Mouse (Mus musculus) ovary, postnatal 14 days (tissue): ENCODE data around the gene Fgfrl1.
A peak's percentile ranks its signal among the peaks of the same experiment; 100 is the strongest.

ENCODE experiments used
- DNase-seq: peaks from one replicate; pipeline ENCODE4 v3.0.0; 2022; ENCODE audit warnings: low spot score

The Fgfrl1 gene

DNA sequence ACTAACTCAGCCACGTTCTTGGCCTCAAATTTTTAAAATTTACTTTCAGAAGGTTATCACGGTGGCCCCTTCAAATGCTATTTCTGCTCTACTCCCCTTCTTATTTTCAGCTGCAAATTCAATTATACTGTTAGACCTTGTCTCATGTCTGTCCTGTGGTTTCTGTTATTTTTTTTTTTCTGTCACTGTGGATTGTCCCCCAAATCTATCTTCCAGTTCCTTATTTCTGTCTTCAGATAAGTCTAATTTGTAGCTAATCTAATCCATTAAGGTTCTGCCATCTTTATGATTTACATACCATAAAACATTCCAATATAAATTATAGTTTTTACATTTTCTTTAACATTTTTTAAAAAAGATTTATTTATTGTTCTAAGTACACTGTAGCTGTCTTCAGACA is 24.8 kb upstream of the Fgfrl1 start:
- no peak for DNase-seq

DNA sequence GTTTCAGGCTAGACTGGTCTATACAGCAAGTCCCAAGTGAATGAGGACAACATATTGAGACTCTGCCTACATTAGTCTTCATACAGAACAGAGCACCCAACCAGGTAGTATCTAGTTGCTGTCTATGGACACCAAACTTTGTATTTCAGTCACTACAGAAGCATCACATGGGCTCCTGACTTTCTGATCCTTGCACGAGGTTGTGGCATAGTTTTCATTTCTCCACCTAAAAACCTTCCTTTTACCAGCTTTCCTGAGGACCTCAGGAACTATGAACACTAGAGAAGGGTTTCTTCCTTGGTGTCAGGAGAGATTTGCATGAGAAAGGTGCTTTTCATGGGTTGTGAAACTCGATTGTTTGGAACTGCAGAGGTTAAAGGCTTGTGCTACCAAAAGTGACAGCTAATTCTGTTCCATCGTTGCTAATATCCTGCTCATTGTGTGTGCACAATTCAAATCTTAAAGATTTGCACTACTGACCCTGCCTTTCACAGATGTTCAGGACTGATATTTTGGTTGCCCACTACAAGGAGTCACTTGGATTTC is 23.7 kb upstream of the Fgfrl1 start:
- DNase-seq = no peak

DNA sequence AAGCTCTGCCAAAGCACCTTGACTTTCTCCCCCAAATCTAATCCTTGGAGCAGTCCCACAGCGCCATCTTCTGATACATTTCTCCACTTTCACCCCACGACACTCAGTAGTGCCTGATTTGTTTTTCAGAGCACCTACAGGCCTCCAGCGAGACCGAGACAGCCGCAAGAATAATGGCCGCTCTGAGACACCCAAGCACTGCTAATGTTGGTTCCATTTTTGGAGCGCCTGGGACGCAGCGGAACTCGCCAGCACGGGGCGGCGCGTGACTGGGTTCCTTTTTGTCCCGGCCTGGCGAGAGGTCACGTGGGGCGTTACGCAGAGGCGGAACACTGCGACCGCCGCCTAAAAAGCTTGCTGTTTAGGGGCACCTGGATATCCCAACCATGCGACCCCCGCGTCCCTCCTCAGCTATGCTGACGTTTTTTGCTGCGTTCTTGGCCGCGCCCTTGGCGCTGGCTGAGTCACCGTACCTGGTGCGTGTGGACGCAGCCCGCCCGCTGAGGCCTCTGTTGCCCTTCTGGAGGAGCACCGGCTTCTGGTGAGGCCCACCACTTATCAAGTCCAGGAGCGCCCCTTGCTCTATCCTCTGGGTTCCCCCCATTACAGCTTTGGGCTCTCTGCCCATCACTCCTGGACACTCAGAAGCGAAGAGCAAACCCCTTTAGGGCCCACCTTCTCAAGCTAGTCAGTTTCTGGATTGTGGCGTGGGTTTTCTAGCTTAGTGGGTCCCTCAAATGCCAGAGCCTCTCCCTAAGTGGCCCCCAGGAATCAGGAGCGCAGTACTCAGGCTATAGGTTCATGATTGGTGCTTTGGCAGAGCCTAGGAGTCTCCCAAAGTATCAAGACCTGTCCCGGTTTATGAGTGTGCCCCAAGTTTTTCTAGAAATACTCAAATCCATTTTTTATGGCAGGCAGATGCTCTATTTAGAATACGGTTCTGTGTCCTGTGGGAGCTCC is 22.9 kb upstream of the Fgfrl1 start, which contains the start of gene Dgkq:
Dgkq (minus strand) TSS at position 696 of the 960 bp plus-strand sequence.
- DNase-seq = peak; percentile 69

GRCm38 (mm10) chr5:108669986-108670385 is 22.2 kb upstream of the Fgfrl1 start:
- DNase-seq = no peak

DNA sequence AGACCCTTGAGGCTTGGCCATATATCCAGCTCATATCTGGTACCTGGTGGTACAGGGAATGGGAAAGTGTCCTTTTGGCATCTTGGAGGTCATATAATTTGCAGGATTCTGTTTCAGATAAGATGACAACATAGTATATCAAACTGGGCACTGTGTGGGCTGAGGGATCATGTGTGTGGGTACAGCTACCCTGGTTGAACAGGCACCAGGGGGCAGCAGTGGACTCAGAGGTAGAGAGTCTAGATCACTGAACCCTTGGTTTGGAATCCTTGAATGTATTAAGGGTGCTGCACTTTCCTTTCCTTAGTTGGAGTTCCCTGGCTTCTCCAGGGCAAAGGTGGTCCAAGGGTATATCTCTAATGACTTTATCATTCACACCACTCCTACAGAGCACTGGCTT is 21.4 kb upstream of the Fgfrl1 start:
- no peak for DNase-seq

GRCm38 (mm10) chr5:108671757-108672156 is 20.4 kb upstream of the Fgfrl1 start:
- DNase-seq = no peak

GRCm38 (mm10) chr5:108674624-108675023 is 17.6 kb upstream of the Fgfrl1 start:
- no peak for DNase-seq

DNA sequence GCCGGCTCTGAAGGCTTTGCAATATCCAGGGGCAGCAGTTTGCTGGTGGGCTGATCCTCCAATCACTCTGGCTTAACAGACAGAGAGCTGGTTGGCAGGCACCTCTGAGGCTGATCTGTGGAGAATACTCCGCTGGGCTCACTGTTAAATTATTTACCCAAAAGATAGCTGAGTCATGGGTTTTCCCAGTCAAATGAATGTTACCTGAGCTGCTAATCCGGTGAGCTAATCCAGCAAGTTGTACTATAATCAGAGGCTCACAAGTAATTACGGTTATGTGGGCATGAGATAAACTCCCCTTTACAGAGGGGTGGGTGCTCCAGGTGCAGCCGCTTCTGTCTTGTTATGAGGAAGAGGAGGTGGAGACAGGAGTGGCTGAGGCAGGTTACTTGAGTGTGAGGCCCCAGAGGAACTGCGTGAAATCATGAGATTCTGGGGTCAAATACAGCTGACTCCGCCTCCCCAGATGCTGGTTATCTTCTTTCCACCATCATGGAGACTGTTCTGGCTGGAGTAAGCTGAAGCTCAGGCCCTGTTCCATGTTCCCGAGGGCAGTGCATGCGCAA is 16.8 kb upstream of the Fgfrl1 start, which contains the start of gene Slc26a1:
Slc26a1 (minus strand) TSS at position 319 of the 566 bp plus-strand sequence.
- DNase-seq = no peak

DNA sequence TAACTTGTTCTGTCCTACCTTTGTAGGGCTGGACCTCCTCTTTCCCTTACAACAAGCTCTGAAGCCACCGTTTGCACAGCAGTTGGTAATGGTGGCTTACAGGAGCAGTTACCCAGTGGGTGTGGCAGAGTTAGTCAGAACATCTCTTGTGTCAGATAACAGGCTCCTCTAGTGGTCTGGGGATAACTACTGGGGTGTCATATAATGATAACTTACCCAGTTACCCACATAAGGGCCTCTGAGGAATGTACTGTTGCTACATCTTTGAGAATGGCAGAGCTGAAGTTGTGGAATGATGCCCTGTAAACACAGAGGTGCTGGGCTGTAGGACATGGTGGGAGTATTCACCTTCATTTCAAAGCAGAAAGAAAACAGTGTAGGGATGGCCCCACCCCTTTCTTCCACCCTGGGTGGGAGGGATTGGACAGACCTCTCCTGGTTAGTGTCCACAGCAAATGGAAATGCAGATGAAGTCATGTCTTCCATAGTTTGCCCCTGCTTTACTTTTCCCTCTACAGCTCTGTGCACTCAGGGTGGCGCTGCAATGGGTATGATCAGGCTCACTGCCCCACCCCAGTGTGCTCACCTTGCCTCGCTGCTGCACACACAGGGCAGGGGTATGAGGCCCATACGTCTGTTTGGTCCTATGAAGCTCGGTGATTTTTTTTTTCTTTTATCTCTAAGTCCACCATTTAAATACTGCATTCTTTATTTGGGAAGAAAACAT is 15.2 kb upstream of the Fgfrl1 start:
- DNase-seq = no peak

GRCm38 (mm10) chr5:108677605-108678295 is 14.4 kb upstream of the Fgfrl1 start:
- DNase-seq = no peak

- DNase-seq = no peak
These were observed 13.8 kb upstream of the Fgfrl1 start for GRCm38 (mm10) chr5:108678296-108678854.

GRCm38 (mm10) chr5:108679909-108680308 is 12.3 kb upstream of the Fgfrl1 start:
- no peak for DNase-seq

GRCm38 (mm10) chr5:108680871-108681270 is 11.3 kb upstream of the Fgfrl1 start:
- DNase-seq = no peak

DNA sequence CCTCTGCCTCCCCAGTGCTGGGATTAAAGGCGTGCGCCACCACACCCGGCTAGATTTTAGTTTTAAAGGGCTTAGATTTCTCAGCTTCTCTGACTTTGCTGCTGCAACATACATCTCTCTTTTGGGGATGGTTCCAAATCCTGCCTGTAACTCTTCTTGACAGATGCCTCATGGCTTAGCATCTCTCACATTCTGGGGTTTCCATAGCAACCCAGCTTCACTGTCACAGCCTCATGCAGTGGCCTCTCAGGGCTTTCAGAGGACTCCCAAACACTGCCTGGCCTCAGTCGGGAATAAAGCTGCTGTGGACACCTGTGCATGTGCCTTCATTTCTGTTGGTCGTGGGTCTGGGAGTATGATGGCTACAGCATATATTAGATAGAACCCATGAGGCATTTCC is 3.1 kb upstream of the Fgfrl1 start:
- DNase-seq = no peak

- DNase-seq = no peak
These were observed 1.0 kb upstream of the Fgfrl1 start for GRCm38 (mm10) chr5:108691152-108691551.

DNA sequence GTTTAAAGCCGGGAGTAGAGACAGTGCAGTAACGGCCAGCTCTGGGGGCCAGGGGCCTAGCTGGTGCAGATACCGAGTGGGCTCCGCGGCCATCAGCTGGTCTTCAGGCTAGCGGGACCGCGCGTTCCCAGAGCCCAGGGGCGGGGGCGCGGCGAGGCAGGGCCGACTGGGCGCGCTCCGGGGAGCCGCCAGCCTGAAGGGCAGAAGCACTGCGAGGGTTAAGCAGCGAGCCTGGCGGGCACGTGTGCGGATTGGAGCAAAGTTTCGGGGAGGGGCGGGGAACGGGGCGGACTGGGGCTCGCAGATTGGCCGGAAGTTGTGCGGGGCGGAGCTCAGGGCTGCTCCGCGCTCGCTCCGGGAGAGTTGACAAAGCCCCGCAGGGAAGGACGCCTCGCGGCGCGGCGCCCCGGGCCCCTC is 1.7 kb downstream of the Fgfrl1 start:
- peak; percentile 77 for DNase-seq

GRCm38 (mm10) chr5:108694352-108695261 is 2.4 kb downstream of the Fgfrl1 start:
- DNase-seq = peak; percentile 32

- DNase-seq = no peak
These were observed 3.7 kb downstream of the Fgfrl1 start for GRCm38 (mm10) chr5:108695861-108696260.

- DNase-seq = no peak
These were observed 4.4 kb downstream of the Fgfrl1 start for GRCm38 (mm10) chr5:108696542-108696941.

- no peak for DNase-seq
These were observed 5.2 kb downstream of the Fgfrl1 start for GRCm38 (mm10) chr5:108697341-108697753.
